Mouse (Mus musculus): ENCODE results near the gene Oasl2. TPM values are rescaled to one million over a fixed set of nuclear protein-coding genes. Genes with fewer than 3 reads are reported as not detected.
A peak's percentile ranks its signal among the peaks of the same experiment; 100 is the strongest.
"Not testable (repeated sequence)": the region's sequence is repeated elsewhere in the genome, so short reads cannot be mapped to it uniquely, and the experiment has no call there.

Gene Oasl2
- polyA plus RNA-seq, 1 experiment from 2014 or later = 7.9 TPM

DNA sequence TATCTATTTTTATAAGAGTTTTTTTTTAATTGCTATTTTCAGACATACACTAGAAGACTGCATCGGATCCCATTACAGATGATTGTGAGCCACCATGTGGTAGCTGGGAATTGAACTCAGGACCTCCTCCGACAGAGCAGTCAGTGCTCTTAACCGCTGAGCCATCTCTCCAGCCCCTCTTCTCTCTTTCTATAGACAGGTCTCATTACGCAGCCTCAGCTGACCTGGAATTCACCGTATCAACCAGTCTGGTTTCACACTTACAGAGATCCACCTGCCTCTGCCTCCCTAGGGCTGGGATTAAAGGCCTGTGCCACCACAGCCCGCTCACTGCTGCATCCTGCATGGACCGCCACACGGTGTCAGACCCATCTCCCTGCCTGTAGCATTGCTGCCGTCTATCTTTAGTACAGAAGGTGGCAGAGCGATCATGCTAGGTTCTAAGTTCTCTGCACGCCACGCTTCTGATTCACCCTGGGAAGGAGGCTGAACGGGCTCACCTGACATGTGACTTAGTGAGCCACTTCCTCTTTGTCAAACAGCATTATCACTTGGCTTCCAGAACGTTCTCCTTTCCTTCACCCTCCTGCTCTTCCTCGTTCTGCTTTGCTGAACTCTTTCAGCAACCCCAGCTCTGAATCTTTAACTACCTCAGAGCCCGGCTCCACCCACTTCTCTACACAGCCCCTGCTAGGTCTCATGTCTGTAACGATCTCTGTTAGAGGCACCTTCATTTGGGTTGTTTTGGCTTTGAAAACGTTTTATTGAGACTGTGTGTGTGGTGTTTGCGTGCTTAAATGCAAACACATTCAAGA is 25.0 kb downstream of the Oasl2 start:
- WGBS = 80% methylated on average over 19 of the region's 19 CpGs
- Histone ChIP-seq H3K4me3 (replicated peaks; ENCODE audit: low read depth, low read length) (no peak overlapping the region), H3K4me1 (ENCODE audit: control insufficient read depth, insufficient read depth, low read length) (no peaks in the 10 kb centered on the region), H3K27ac (replicated peaks; ENCODE audit: low read depth, low read length) (no peak overlapping the region), H3K36me3 (ENCODE audit: control insufficient read depth, insufficient read depth, low read length) (no peaks in the 10 kb centered on the region), H3K9me3 (ENCODE audit: control insufficient read depth, low read length) (no peaks in the 10 kb centered on the region), H3K27me3 (ENCODE audit: control insufficient read depth, insufficient read depth, low read length) (no peaks in the 10 kb centered on the region), H3K9ac (replicated peaks; ENCODE audit: low read length) (no peak overlapping the region), H3K4me2 (ENCODE audit: low read length) (no peak overlapping the region)
- DNase-seq (no peak), ATAC-seq (ENCODE audit: low FRiP score, low TSS enrichment) (no peak)

DNA sequence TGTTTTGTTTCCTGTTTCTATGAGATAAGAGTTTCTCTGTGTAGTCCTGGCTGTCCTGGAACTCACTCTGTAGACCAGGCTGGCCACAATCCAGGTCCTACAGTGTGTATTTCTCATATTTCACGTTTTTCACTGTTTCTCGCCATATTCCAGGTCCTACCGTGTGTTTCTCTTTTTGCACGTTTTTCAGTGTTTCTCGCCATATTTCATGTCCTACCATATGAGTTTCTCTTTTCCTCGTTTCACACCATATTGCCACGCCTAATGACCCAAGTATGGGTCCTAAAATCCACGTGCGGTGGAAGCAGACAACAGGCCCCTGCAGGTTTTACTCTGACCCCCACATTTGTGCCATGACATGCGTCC is 25.6 kb downstream of the Oasl2 start:
- Histone ChIP-seq H3K27me3 (ENCODE audit: control insufficient read depth, insufficient read depth, low read length) (no peaks in the 10 kb centered on the region), H3K9ac (replicated peaks; ENCODE audit: low read length) (no peak overlapping the region), H3K27ac (replicated peaks; ENCODE audit: low read depth, low read length) (no peak overlapping the region), H3K4me1 (ENCODE audit: control insufficient read depth, insufficient read depth, low read length) (no peaks in the 10 kb centered on the region), H3K4me3 (replicated peaks; ENCODE audit: low read depth, low read length) (no peak overlapping the region), H3K4me2 (ENCODE audit: low read length) (no peak overlapping the region), H3K36me3 (ENCODE audit: control insufficient read depth, insufficient read depth, low read length) (no peaks in the 10 kb centered on the region), H3K9me3 (ENCODE audit: control insufficient read depth, low read length) (no peaks in the 10 kb centered on the region)
- 69% methylated on average over 10 of the region's 10 CpGs for WGBS
- DNase-seq = no peak
- 0 out of 2 replicates have a peak, but pooled peaks have one; percentile 58 for ATAC-seq (ENCODE audit: low FRiP score, low TSS enrichment)

DNA sequence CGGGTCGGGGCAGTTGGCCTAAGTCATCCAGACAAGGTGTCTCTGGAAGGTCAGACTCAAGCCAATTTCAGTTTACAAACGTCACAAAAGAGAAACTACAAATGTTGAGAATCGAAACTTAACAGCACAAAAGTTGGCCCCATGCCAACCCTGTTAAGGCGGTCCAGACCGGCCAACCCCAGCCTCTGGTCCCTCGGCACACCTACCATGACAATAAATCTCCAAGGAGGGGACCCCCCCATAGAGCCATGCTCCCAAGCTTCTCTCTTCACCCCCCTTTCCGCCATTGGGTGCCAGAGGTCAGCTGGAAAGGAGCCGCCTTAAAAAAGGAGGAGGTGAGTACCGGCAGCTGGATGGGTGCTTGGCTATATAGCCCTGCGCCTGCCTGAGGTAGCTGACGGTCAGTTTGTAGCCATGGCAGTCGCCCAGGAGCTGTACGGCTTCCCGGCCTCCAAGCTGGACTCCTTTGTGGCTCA is 26.3 kb downstream of the Oasl2 start, which contains the start of gene Oasl1:
TSS of gene Oasl1 (plus strand) at position 243 of the 476 bp plus-strand sequence.
- ATAC-seq (ENCODE audit: low FRiP score, low TSS enrichment) = no peak

DNA sequence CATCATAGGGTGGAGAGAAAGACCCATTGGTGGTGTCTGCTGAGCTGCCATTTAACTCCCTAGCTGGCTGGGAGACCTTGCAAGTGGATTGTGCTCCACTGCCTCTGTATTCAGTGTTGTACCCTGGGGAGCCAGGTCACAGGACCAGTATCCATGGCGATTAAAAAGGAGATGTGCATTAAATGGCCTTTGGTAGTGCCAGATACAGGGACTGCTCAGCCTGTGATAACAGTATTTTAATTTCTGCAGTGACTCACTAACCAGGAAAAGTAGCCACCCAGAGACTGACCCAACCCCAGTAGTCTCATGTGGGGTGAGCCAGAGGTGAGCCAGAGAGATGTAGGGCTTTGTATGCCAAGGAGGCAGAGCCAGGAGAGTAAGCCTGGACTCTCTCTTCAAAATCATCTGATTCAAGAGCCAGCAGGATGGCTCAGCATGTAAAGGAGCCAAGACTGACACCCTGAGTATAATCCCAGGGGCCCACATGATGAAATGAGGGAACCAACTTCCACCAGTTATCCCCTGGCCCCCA is 29.5 kb downstream of the Oasl2 start:
- 39% methylated on average over 1 of the region's 1 CpGs for WGBS
- DNase-seq = no peak
- no peaks in the 10 kb centered on the region for H3K4me1 ChIP-seq (ENCODE audit: control insufficient read depth, insufficient read depth, low read length)
- no peaks in the 10 kb centered on the region for H3K27me3 ChIP-seq (ENCODE audit: control insufficient read depth, insufficient read depth, low read length)
- H3K4me2 ChIP-seq (ENCODE audit: low read length) = no peak overlapping the region
- no peak overlapping the region for H3K27ac ChIP-seq (replicated peaks; ENCODE audit: low read depth, low read length)
- no peak overlapping the region for H3K9ac ChIP-seq (replicated peaks; ENCODE audit: low read length)
- no peaks in the 10 kb centered on the region for H3K9me3 ChIP-seq (ENCODE audit: control insufficient read depth, low read length)
- H3K4me3 ChIP-seq (replicated peaks; ENCODE audit: low read depth, low read length) = no peak overlapping the region
- H3K36me3 ChIP-seq (ENCODE audit: control insufficient read depth, insufficient read depth, low read length) = no peaks in the 10 kb centered on the region
- ATAC-seq (ENCODE audit: low FRiP score, low TSS enrichment) = no peak

More for the DNA sequence above, 26.3 kb downstream of the Oasl2 start, which contains the start of gene Oasl1:
- Histone ChIP-seq H3K9me3 (ENCODE audit: control insufficient read depth, low read length) (no peaks in the 10 kb centered on the region), H3K36me3 (ENCODE audit: control insufficient read depth, insufficient read depth, low read length) (no peaks in the 10 kb centered on the region), H3K4me3 (replicated peaks; ENCODE audit: low read depth, low read length) (no peak within 1 kb of the TSS), H3K27me3 (ENCODE audit: control insufficient read depth, insufficient read depth, low read length) (no peaks in the 10 kb centered on the region), H3K4me1 (ENCODE audit: control insufficient read depth, insufficient read depth, low read length) (no peaks in the 10 kb centered on the region), H3K4me2 (ENCODE audit: low read length) (no peak within 1 kb of the TSS; the same call in 1 of the 2 replicates), H3K9ac (replicated peaks; ENCODE audit: low read length) (no peak within 1 kb of the TSS), H3K27ac (replicated peaks; ENCODE audit: low read depth, low read length) (no peak within 1 kb of the TSS)
- DNase-seq = peak; percentile 26
- WGBS = 47% methylated on average over 15 of the region's 15 CpGs

DNA sequence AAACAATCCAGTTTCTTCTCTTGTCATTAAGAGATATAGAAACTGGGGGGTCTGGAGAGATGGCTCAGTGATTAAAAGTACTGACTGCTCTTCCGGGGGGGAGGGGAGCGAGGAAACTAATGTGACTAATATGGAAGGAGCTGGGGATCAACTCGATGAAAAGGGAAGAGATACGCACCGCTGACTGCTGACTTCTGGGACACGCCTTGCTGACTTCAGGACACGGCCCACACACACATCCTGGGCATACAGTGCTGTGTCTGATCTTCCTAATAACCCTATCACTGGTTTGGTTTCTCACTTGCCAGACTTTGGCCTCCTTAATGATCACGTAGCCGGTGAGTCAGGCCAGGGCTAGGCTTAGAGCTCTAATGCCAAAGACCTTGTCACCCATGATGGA is 30.0 kb downstream of the Oasl2 start:
- WGBS = 58% methylated on average over 9 of the region's 9 CpGs

DNA sequence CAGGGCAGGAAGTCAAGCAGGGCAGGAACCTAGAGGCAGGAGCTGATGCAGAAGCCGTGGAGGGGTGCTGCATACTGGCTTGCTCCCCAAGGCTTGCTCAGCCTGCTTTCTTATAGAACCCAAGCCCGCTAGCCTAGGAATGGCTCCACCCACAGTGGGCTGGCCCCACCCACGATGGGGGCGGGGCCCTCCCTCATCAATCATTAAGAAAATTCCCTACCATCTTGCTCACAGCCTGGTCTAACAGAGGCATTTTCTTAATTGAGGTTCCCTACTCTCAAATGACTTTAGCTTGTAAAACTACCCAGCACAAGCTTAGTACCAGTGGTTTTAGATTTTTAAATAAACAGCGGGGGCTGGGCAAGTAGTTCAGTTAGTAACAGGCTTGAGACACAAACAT is 34.9 kb downstream of the Oasl2 start:
- ATAC-seq (ENCODE audit: low FRiP score, low TSS enrichment) (no peak), DNase-seq (no peak)

More for the DNA sequence above, 30.0 kb downstream of the Oasl2 start:
- H3K27ac ChIP-seq (replicated peaks; ENCODE audit: low read depth, low read length) = no peak overlapping the region
- no peaks in the 10 kb centered on the region for H3K4me1 ChIP-seq (ENCODE audit: control insufficient read depth, insufficient read depth, low read length)
- no peak overlapping the region for H3K4me3 ChIP-seq (replicated peaks; ENCODE audit: low read depth, low read length)
- no peaks in the 10 kb centered on the region for H3K27me3 ChIP-seq (ENCODE audit: control insufficient read depth, insufficient read depth, low read length)
- ATAC-seq (ENCODE audit: low FRiP score, low TSS enrichment) (no peak), DNase-seq (no peak)
- no peak overlapping the region for H3K4me2 ChIP-seq (ENCODE audit: low read length)
- no peaks in the 10 kb centered on the region for H3K36me3 ChIP-seq (ENCODE audit: control insufficient read depth, insufficient read depth, low read length)
- H3K9me3 ChIP-seq (ENCODE audit: control insufficient read depth, low read length) = no peaks in the 10 kb centered on the region
- no peak overlapping the region for H3K9ac ChIP-seq (replicated peaks; ENCODE audit: low read length)

DNA sequence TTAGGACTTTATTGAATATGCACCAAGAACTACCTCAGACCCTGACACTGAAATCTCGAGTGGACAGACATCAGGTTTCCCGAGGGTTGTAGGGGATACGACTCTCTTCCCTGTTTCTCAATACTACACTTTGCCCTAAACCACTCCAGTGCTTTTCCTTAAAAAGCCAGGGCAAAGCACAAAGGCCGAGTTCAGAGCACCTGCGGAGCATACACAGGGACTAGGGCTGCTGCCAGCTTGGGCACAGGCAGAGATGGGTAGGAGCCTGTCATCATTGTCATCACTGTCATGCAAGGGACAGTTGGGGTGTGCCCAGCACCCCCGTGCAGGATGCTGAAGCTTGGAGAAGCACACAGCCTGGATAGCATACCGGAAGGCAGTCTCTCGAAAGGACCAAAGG is 36.5 kb downstream of the Oasl2 start:
- H3K27me3 ChIP-seq (ENCODE audit: control insufficient read depth, insufficient read depth, low read length) = no peaks in the 10 kb centered on the region
- H3K36me3 ChIP-seq (ENCODE audit: control insufficient read depth, insufficient read depth, low read length) = no peaks in the 10 kb centered on the region
- ATAC-seq (ENCODE audit: low FRiP score, low TSS enrichment) = no peak

More for the DNA sequence above, 34.9 kb downstream of the Oasl2 start:
- H3K4me2 ChIP-seq (ENCODE audit: low read length) = no peak overlapping the region
- no peak overlapping the region for H3K27ac ChIP-seq (replicated peaks; ENCODE audit: low read depth, low read length)
- H3K9ac ChIP-seq (replicated peaks; ENCODE audit: low read length) = no peak overlapping the region
- no peaks in the 10 kb centered on the region for H3K9me3 ChIP-seq (ENCODE audit: control insufficient read depth, low read length)
- WGBS = 65% methylated on average over 5 of the region's 5 CpGs
- H3K4me3 ChIP-seq (replicated peaks; ENCODE audit: low read depth, low read length) = no peak overlapping the region
- no peaks in the 10 kb centered on the region for H3K4me1 ChIP-seq (ENCODE audit: control insufficient read depth, insufficient read depth, low read length)
- no peaks in the 10 kb centered on the region for H3K27me3 ChIP-seq (ENCODE audit: control insufficient read depth, insufficient read depth, low read length)
- no peaks in the 10 kb centered on the region for H3K36me3 ChIP-seq (ENCODE audit: control insufficient read depth, insufficient read depth, low read length)

DNA sequence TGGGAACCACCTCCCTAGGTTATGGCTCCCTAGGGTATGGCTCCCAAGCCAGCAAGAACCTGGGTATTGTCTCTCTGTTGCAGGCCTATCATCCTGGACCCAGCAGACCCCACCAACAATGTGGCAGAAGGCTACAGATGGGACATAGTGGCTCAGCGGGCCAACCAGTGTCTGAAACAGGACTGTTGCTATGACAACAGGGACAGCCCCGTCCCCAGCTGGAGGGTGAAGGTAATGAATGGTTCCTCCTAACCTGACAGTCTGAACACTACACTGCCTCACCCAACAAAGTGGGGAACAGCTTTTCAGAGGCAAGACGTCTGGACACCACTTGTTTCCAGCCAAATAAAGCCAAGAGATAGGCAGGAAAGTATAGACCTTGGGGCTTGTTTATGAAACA is 39.1 kb downstream of the Oasl2 start:
- Histone ChIP-seq H3K27me3 (ENCODE audit: control insufficient read depth, insufficient read depth, low read length) (no peaks in the 10 kb centered on the region), H3K36me3 (ENCODE audit: control insufficient read depth, insufficient read depth, low read length) (no peaks in the 10 kb centered on the region), H3K27ac (replicated peaks; ENCODE audit: low read depth, low read length) (no peak overlapping the region), H3K4me2 (ENCODE audit: low read length) (no peak overlapping the region), H3K4me1 (ENCODE audit: control insufficient read depth, insufficient read depth, low read length) (no peaks in the 10 kb centered on the region), H3K4me3 (replicated peaks; ENCODE audit: low read depth, low read length) (no peak overlapping the region), H3K9ac (replicated peaks; ENCODE audit: low read length) (no peak overlapping the region), H3K9me3 (ENCODE audit: control insufficient read depth, low read length) (peaks cover 4% of the 10 kb centered on the region; the same call in 1 of the 2 replicates)
- ATAC-seq (ENCODE audit: low FRiP score, low TSS enrichment) = no peak
- peak; percentile 20 for DNase-seq
- 22% methylated on average over 3 of the region's 3 CpGs for WGBS

More for the DNA sequence above, 36.5 kb downstream of the Oasl2 start:
- H3K9me3 ChIP-seq (ENCODE audit: control insufficient read depth, low read length) = no peaks in the 10 kb centered on the region
- H3K4me1 ChIP-seq (ENCODE audit: control insufficient read depth, insufficient read depth, low read length) = no peaks in the 10 kb centered on the region
- H3K27ac ChIP-seq (replicated peaks; ENCODE audit: low read depth, low read length) = no peak overlapping the region
- WGBS = 83% methylated on average over 8 of the region's 8 CpGs
- no peak overlapping the region for H3K9ac ChIP-seq (replicated peaks; ENCODE audit: low read length)
- no peak for DNase-seq
- no peak overlapping the region for H3K4me2 ChIP-seq (ENCODE audit: low read length)
- no peak overlapping the region for H3K4me3 ChIP-seq (replicated peaks; ENCODE audit: low read depth, low read length)

DNA sequence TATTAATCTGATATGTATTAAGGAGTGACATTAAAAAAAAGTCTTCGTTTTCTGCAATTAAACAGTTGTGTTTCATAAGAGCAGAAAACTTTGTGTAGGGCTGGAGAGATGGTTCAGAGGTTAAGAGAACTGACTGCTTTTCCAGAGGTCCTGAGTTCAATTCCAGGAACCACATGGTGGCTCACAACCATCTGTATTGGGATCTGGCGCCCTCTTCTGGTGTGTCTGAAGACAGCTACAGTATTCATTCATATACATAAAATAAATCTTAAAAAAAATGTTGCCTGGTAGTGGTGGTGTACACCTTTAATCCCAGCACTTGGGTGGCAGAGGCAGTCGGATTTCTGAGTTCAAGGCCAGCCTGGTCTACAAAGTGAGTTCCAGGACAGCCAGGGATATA is 44.4 kb downstream of the Oasl2 start:
- H3K27ac ChIP-seq (replicated peaks; ENCODE audit: low read depth, low read length); DNase-seq; H3K9me3 ChIP-seq (ENCODE audit: control insufficient read depth, low read length); H3K4me1 ChIP-seq (ENCODE audit: control insufficient read depth, insufficient read depth, low read length); H3K4me3 ChIP-seq (replicated peaks; ENCODE audit: low read depth, low read length); H3K27me3 ChIP-seq (ENCODE audit: control insufficient read depth, insufficient read depth, low read length); H3K4me2 ChIP-seq (ENCODE audit: low read length); ATAC-seq (ENCODE audit: low FRiP score, low TSS enrichment); H3K9ac ChIP-seq (replicated peaks; ENCODE audit: low read length); H3K36me3 ChIP-seq (ENCODE audit: control insufficient read depth, insufficient read depth, low read length): not testable (repeated sequence)
- 58% methylated on average over 3 of the region's 3 CpGs for WGBS

Measured in midbrain, embryonic 14.5 days (tissue).